Mouse (Mus musculus) right cerebral cortex, adult 18-20 months (tissue): ENCODE data around the gene Fto.

ENCODE experiments used
- DNase-seq: peaks from one replicate; pipeline ENCODE4 v3.0.0; 2022; ENCODE audit warnings: mixed read lengths

Fto gene

GRCm38 (mm10) chr8:91504360-91504759 is 191.0 kb downstream of the Fto start:
- no peak for DNase-seq

- DNase-seq, result no peak
Observed at GRCm38 (mm10) chr8:91504891-91505290, 191.6 kb downstream of the Fto start.

DNA sequence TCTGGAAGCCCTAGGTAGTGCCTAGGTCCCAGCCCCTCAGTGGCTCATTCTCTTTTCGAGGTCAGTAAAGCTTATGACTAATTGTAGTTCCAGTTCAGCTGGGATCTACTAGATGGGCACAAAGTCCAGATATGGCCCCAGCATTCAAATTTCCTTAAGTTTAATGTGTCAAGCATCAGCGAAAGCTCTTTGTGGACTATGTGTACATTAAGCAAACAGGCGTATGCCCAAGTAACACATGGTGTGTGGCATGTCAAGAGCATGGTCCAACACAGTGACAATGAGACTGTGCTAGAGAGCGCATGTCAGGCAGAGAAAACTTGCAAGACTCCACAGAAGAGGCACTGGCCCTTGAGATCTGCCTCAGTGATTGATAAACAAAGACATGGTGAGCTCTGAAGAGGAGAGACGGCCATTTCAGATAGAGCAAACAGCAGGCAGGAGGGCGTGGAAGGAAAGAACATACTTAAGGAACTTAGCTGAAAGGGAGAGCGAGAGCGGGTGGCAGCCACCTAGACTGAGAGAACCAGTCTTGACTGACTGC is 192.2 kb downstream of the Fto start:
- DNase-seq, result no peak

- no peak for DNase-seq
Observed at GRCm38 (mm10) chr8:91505997-91506672, 192.8 kb downstream of the Fto start.

DNA sequence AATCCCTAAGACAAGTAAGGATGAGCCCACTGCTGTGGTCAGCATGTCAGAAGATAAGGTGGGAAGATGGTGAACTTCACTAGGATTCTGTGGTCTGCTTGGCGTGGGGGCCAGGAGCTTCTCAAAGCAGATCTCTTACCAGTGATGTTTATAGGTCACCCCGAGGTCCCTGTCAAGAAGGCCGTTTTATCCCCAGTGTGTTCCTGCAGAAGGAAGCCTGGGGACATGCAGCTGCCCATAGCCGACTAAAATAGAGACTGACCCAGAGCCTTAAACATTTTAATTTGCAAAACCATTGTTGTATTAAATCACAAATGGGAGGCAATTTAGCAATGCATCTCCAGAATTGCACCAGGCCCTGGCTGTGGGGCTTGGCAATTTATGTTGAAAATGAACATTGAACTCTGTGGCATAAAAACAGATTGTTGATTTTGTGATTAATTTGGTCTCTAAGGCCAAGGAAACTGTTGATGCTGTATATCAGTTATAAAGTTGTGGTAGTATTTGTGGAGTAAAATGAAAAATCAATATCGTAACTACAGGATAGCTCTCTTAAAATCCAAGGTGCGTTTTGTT is 193.4 kb downstream of the Fto start:
- DNase-seq, result no peak

DNA sequence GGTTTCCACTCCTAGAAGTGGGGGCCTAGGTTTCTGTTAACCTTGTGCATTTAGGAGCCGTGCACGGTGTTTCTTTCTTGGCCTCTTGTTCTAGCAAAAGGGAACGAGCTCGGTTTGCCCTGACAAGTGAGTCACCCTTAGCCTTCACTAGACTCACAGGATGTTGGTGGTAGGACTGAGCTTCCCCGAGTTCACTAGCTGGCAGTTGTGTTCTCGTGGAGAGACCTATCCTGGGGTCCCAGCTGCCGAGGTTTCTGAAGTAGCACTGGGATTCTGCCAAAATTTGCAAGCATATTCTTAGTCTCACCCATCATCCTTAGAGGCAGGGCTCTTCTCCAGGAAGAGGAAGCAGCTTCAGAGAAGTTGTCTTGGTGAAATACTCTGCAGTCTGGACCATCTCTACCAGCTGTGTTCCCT is 194.4 kb downstream of the Fto start:
- no peak for DNase-seq

GRCm38 (mm10) chr8:91508284-91508683 is 195.0 kb downstream of the Fto start:
- DNase-seq, result no peak

DNA sequence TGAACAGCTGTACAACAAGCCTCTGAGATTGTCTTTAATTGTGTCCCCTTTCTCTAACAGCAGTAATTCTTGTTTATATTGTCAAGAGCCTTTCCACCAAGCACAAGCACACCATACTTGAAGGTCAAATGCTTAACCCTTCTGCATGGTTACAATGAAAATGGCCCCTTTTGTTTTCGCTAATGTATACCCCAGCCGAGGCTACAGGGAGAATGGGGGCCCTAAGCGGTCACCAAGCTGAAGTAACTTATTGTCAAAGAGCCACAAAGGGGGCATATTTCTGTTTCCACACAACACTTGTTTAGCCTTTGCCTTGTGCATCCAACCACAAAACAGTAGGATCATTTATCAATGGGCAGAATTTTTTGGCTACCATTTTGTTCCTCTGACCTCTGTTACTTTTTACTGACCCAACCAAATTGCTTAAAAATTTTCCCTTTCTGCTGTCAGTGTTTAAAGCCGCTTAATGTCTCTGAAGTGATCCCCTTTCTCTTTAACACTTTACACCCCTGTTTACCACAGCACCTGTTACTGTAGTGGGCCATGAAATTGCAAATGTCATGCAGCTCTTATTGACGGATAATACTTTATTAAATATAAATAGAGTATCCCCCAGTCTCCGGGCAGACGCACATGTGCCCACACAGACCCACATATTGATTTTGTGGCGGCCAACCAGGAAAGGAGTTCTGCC is 196.0 kb downstream of the Fto start:
- DNase-seq, result no peak

- no peak for DNase-seq
Observed at GRCm38 (mm10) chr8:91509900-91510260, 196.6 kb downstream of the Fto start.

GRCm38 (mm10) chr8:91510716-91511115 is 197.4 kb downstream of the Fto start:
- DNase-seq, result no peak

DNA sequence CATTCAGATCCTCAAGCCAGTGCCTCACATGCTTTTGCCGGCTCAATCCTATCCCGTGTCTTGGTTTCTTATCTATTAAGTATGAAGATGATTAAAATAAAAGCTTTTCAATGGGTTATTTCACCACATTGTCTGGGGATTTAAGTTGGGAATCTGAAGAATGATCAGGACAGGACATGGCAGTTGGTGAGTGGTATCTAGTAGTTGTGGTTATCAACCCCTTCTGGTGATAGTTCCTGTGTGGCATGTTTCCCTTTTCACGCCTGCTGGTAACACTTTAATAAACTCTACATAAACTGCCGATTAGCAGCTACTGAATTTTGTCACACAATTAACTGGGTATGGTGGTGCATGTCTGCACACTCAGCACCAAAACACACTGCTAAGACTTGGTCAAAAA is 198.6 kb downstream of the Fto start:
- no peak for DNase-seq

GRCm38 (mm10) chr8:91514752-91515478 is 201.6 kb downstream of the Fto start:
- no peak for DNase-seq

DNA sequence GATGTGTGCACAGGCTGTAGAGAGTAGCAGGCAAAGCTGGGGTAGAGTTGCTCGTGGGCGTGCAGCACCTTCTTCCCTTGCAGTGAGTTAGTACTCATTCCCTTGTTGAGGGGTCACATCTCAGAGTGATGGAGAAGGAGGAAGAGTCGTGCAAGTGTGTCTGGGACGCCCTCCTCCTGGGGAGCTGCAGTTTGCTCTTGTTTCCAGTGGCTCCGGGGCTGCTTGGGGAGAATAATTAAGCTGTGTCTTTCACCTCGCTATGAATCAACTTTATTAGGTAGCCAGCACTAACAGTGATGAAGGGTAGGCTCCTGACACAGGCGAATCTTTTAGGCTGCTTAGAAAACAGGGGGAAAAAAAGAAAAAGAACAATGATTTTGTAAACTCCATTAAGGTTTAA is 203.1 kb downstream of the Fto start:
- no peak for DNase-seq

DNA sequence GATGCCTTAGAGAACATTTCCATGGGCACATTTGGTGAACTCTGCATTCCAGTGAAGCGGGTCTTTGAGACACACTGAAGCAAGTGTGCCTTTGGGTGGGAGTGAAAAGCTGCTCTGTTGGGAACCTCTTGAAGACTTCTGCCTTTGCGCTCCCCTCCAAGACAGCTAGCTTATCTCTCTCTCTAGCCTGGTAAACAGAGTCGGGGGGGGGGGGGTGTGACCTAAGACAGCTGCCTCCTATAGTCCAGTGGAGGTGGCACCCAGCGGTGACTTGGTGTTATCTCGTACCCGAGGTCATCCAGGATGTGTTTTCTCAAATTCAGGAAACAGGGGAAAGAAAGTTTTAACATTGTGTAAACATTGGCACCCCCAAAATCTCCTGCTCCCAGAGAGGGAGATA is 204.8 kb downstream of the Fto start:
- DNase-seq, result no peak

- DNase-seq, result no peak
Observed at GRCm38 (mm10) chr8:91522201-91522600, 208.9 kb downstream of the Fto start.

DNA sequence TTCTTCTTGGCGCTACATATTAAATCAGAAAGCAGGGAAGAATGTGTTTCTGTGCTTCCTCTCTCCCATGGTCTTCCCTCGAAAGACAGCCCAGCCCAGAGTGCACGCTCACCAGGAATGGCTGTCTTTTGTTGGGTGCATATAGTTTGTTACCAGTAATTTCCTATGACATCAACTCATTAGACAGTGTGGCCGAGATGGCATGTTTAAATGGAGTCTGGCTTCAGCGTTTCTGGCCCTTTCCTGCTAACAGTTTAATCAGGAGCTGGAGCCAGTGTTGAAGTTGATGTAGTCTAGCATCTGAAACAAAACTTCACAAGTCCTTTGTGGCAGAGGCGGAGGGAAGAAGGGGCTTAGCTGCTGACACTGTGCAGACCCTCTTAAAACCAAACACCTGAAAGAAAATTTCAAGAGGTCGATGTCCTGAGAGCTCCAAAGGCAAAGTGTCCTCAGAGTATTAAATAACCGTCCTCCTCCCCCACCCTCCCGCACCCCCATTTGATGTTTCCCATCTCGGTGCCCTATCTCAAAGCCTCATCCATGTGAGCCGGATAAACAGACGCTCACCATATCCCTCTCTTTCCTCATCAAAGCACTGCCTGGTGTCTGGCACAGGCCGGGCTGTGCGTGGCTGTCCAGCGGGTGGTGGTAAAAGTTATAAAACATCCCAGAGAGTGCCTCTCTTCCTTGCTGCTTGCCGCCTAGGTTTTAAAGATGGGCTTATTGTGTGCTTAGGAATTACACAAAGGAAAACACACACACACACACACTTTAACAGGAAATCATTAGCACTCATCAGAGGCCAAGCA is 210.9 kb downstream of the Fto start:
- DNase-seq, result no peak

GRCm38 (mm10) chr8:91524865-91525250 is 211.5 kb downstream of the Fto start:
- no peak for DNase-seq

DNA sequence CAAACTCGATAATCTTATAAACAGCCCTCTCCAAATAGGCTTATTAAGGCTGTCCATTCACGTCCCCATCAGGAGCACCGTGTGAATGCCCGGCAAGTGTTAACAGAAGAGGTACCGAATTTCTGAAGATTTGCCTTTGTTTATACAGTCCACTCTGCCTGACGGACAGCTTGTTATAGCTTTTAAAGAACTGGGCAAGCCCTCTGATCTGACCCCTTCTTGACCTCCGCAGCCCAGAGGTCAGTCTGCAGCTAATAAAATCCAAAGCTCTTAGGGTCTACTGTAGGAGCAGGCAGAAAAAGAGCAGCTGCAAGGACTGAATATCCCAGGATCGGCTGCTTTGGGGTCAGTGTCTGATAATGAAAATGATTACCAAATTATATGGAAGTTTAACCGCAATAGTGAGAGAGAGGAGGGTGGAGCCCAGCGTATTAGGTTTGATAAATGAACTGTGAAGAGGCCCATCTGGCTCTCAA is 212.1 kb downstream of the Fto start:
- no peak for DNase-seq

DNA sequence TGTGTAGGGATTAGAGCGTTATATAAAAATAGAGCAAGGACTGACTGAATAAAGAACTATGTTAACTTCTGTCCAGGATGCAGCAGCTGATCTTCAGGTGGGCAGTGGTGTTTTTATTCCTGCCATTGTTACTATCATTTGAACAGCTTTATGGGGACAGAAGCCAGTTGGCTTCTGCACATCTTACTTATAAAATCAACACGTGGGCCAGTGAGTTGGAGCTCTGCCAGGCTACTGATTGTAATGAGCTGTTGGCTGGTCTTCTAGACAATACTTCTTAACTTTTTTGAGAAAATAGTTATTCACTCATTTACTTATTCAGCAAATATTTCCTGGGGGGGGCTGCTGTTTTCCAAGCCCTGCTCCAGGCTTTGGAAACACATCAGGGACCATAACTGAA is 215.6 kb downstream of the Fto start:
- DNase-seq, result peak; percentile 30

GRCm38 (mm10) chr8:91529699-91530098 is 216.4 kb downstream of the Fto start:
- DNase-seq, result no peak

DNA sequence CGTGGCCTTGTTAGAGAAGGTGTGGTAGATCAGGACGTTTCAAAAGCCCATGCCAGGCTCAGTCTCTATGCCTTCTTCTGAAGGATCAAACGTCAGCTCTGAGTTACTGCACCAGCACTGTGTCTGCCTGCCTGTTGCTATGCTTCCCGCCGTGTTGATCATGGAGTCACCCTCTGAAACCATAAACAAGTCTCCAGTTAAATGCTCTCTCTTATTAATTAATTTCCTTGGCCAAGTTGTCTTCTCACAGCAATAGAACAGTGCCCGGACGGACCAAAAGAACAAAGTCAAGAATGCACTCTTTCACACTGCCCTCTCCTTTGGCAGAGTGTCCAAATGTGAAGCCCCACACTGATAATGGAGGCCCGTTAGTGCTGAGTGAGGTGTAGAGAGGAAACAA is 217.3 kb downstream of the Fto start:
- DNase-seq, result no peak

- peak; percentile 53 for DNase-seq
Observed at GRCm38 (mm10) chr8:91531971-91532370, 218.6 kb downstream of the Fto start.
